Mouse (Mus musculus): ENCODE results near the gene Sirt7.
A peak's percentile ranks its signal among the peaks of the same experiment; 100 is the strongest.

Gene Sirt7

DNA sequence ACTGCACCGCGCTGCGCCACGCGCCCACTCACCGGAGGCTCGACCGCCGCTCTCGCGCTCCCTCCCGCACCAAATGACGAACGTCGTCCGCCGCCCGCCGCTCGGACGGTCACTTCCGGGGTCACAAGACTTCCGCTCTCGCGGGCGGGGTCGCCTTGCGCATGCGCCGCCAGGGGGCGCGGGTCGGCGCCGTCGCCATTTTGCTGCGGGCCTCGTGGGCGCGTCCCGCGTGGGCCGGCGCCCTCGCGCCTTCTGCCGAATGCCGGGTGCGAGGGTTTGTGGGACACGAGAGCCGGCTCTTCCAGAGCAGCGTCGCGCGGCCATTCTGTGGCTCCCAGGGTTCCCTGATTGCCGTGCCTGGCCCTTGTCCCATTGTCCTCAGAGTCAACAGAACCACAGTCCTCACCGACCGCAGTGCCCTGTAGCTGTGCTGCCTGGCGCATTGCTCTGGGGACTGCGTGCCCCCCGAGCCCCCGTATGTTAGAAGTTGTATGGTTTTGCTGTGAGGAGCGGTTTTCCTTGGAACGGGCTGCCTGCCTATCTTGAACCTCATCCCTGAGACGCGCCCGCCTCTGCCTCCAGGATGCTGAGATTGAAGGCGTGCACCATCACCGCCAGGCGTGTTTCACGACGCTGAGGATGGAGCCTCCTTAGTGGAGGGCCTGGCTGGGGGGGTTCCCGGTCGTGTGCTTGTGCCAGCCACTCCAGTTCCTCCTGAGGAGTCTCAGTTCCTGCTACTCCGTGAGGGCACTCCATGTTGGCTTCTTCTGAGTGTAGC is 43.4 kb downstream of the Sirt7 start, which contains the start of gene Arhgdia:
TSS of gene Arhgdia (minus strand) at position 135 of the 778 bp plus-strand sequence.
- DNase-seq, result peak; percentile 95 to 96

GRCm38 (mm10) chr11:120580871-120581331 is 44.1 kb downstream of the Sirt7 start:
- DNase-seq, result peak; percentile 56 to 61

- DNase-seq, result peak; percentile 36 to 38
These were observed 44.9 kb downstream of the Sirt7 start for GRCm38 (mm10) chr11:120580190-120580589.

DNA sequence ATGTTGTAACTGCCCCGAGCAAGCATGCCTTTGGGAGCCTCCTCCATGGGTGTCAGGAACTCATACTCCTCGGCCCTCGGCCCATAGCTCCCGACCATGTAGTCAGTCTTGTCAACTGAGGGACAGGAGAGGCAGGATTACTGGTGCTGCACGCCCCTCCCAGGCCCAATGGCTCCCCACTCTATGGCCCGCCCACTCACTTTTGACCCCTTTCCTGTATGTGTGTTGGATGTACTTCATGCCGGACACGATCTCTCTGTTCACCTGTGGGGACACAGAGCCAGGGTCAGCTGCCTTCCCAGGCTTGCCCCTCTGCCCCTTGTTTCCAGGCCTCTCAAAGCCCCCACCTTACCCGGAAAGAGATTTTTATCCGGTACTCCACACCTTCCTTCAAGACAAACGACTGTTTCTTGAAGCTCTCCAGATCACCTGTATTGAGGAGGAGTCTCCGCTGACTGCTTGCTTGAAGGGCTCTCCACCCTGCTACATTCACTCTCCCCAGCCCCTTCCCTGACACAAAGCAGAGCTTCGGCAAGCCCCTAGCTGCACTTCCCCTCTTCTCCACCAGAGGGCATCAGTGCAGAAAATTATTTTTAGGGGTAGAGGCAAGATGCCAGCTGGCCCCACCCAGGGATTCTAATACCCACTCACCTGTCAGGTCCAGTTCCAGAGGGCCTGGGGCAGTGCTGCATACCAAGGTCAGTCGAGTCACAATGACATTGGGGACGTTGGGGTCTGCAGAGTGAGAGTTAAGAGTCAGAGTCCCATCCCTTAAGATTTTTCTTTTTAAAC is 45.5 kb downstream of the Sirt7 start:
- DNase-seq, result peak; percentile 90 to 94

- peak; percentile 35 to 45 for DNase-seq
These were observed 46.3 kb downstream of the Sirt7 start for GRCm38 (mm10) chr11:120578694-120579243.

GRCm38 (mm10) chr11:120578024-120578693 is 46.9 kb downstream of the Sirt7 start:
- no peak for DNase-seq

GRCm38 (mm10) chr11:120577211-120578023 is 47.6 kb downstream of the Sirt7 start:
- peak; percentile 50 to 61 for DNase-seq

- DNase-seq, result no peak
These were observed 48.6 kb downstream of the Sirt7 start for GRCm38 (mm10) chr11:120576365-120576981.

GRCm38 (mm10) chr11:120575940-120576339 is 49.1 kb downstream of the Sirt7 start:
- no peak for DNase-seq

- no peak for DNase-seq
These were observed 50.0 kb downstream of the Sirt7 start for GRCm38 (mm10) chr11:120575046-120575445.

- DNase-seq, result no peak
These were observed 50.8 kb downstream of the Sirt7 start for GRCm38 (mm10) chr11:120574278-120574600.

DNA sequence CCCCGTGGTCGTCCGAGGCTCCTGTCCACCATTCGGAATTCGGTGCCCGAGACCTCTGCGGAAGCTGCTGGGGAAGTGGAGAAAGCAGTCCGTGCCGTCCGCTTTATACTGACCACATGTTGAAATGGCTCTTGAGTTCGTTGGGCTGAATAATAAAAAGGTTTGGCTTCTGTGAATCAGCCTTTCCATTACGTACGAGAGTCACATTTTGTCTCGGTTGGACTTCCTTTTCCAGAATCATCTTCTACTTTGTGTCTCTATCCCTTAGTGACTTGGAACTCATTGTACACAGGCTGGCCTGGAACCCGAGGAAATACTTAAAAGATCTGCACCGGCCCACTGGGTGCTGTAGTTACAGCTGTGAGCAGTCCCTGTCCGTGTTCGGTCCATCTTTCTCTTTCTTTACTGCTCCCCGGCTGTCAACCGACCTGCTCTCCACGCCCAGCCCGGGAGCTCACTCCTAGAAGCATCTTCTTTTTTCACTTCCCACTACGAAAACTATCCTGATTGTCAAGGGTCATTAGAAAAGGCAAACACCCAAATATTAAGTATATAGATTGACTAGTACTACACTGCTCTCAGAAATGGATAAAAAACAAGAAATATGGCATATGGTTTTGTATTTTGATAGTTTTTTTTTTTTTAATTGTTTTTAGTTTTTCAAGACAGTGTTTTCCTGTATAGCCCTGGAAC is 51.3 kb downstream of the Sirt7 start:
- no peak for DNase-seq

GRCm38 (mm10) chr11:120572752-120573584 is 52.1 kb downstream of the Sirt7 start, which contains the start of gene P4hb:
Gene P4hb, minus strand, starts transcription at chr11:120573253.
- peak; percentile 100 for DNase-seq

DNA sequence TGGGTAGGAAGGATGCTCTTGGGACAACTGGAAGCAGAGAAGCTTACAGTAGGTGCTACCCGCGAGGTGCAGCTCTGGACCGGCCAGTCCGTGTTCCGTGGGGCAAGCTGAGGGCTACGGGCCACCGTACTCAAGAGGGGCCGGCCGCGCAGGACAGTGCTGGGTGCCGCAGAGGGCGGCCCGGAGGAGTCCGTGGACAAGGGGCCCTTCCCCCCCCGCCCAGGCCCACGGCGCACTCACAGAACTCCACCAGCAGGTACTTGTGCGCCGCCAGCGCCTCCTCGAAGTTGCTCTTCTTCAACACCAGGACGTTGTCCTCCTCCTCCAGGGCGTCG is 52.7 kb downstream of the Sirt7 start:
- no peak for DNase-seq

DNA sequence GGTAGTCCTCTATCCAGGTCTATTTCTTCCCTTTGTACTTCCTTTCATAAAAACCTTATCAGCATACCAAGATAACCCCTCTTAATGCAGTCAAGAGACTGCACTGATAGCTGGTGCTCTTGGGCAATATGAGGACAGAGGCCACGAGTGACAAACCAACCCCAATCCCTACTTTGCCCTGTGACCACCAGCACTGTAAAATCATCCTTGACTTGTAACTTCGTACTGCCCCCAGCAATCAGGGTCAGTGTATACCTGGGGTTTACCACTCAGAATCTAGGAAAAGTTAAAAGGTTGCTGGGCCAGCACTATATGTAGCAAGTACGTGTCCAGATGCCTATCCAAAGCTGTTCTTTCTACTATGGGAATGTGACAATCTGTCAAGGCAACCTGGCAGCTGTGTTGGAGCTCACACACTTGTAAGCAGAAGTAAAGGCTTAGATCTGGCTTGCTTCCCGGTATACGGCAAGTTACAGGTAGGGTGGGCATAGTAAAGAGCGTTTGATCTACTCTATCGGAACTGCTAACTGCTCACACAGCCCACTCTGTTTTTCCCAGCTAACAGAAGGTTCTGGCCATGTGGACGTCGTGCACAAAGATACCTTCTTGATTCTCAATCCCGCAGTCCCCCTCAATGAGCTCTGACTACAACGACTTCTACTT is 53.2 kb downstream of the Sirt7 start:
- DNase-seq, result peak; percentile 20 to 34

DNA sequence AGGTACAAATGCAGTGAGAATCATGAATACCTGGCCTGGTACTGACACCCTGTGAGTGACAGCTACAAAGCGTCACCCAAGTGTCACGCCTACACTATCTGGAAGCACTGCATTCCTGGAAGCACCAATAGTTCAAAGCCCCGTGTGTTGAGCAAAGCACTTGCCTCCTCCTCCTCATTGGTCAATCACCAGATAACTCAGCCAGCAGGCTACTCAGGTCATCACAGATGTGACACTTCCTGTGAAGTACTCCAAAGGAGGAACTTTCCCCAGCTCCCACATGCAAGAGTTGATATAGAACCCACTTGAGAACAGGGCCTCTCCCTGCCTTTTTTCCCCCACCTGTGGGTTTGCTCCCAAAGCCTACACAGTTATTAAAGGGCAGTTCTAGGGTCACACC is 53.9 kb downstream of the Sirt7 start:
- no peak for DNase-seq
